Mouse (Mus musculus) MEL (cell line): ENCODE measurements at regions not wholly inside any gene's neighbourhood (a gene's known extent, or its start where the extent isn't known, plus 50 kb on each side); places are given as distances from the start of the nearest gene placed in this dataset.

Experiments
- DNase-seq: peaks from one replicate; pipeline ENCODE4 v3.0.0; 2011; ENCODE audit warnings: low read depth, low spot score
- H3K27ac ChIP-seq: 2 replicates; pipeline ENCODE4 v1.5.1; 2012; ENCODE audit warnings: low read depth, mild to moderate bottlenecking, control low read depth, low read length, moderate library complexity; ENCODE audit not compliant: control insufficient read depth
- H3K27me3 ChIP-seq, 2 experiments: fragments of 150-350 bp in 1 of 2; sonication (generic) in 1 of 2; 2 replicates each; pipeline ENCODE4 v1.6.1; 2012; ENCODE audit warnings: low read length in 2 of 2, mild to moderate bottlenecking in 2 of 2, improper control_type of control experiment in 1 of 2, moderate library complexity in 1 of 2; ENCODE audit not compliant: insufficient read depth in 2 of 2, control insufficient read depth in 1 of 2
- H3K36me3 ChIP-seq, 2 experiments: 2 replicates each; pipeline ENCODE4 v1.6.1; 2012 to 2014; ENCODE audit warnings: low read length in 2 of 2, improper control_type of control experiment in 1 of 2, inconsistent platforms in 1 of 2, mild to moderate bottlenecking in 1 of 2; ENCODE audit not compliant: insufficient read depth in 2 of 2, control insufficient read depth in 1 of 2
- H3K4me1 ChIP-seq, 2 experiments: fragments of 150-350 bp in 1 of 2; sonication (generic) in 1 of 2; 2 replicates each; pipeline ENCODE4 v1.6.1; 2012; ENCODE audit warnings: low read length in 2 of 2, improper control_type of control experiment in 1 of 2, mild to moderate bottlenecking in 1 of 2; ENCODE audit not compliant: insufficient read depth in 2 of 2, control insufficient read depth in 1 of 2
- H3K4me3 ChIP-seq, 2 experiments: fragments of 150-350 bp in 1 of 2; sonication (generic) in 1 of 2; 2 replicates each; pipeline ENCODE4 v1.5.1; 2012; ENCODE audit warnings: low read depth in 2 of 2, low read length in 2 of 2, mild to moderate bottlenecking in 2 of 2, moderate library complexity in 2 of 2, control low read depth in 1 of 2, improper control_type of control experiment in 1 of 2; ENCODE audit not compliant: control insufficient read depth in 1 of 2, insufficient read depth in 1 of 2
- H3K79me2 ChIP-seq: 2 replicates; pipeline ENCODE4 v1.6.1; 2012; ENCODE audit warnings: mild to moderate bottlenecking, low read length, moderate library complexity; ENCODE audit not compliant: control insufficient read depth, poor library complexity, insufficient read depth
- H3K9ac ChIP-seq: 2 replicates; pipeline ENCODE4 v1.6.1; 2012; ENCODE audit warnings: low read depth, mild to moderate bottlenecking, control low read depth, low read length, moderate library complexity; ENCODE audit not compliant: control insufficient read depth, poor library complexity, severe bottlenecking
- H3K9me3 ChIP-seq: fragments of 150-350 bp; sonication (generic); replicated peaks from 2 replicates; pipeline ENCODE4 v1.6.1; 2012; ENCODE audit warnings: mild to moderate bottlenecking, low read length, improper control_type of control experiment, moderate library complexity; ENCODE audit not compliant: insufficient read depth
- BHLHE40 ChIP-seq: IDR thresholded peaks from 2 replicates; pipeline ENCODE4 v1.6.1; 2012; ENCODE audit warnings: low read depth, mild to moderate bottlenecking, inconsistent platforms, low read length, improper control_type of control experiment, borderline replicate concordance
- CHD1 ChIP-seq: IDR thresholded peaks from 2 replicates; pipeline ENCODE4 v1.6.1; 2012; ENCODE audit warnings: low read depth, mild to moderate bottlenecking, inconsistent platforms, low read length, improper control_type of control experiment
- CHD2 ChIP-seq: IDR thresholded peaks from 2 replicates; pipeline ENCODE4 v1.6.1; 2011; ENCODE audit warnings: low read length, improper control_type of control experiment
- E2F4 ChIP-seq: IDR thresholded peaks from 2 replicates; pipeline ENCODE4 v1.6.1; 2011; ENCODE audit warnings: low read depth, low read length, improper control_type of control experiment, borderline replicate concordance
- ELF1 ChIP-seq: IDR thresholded peaks from 2 replicates; pipeline ENCODE4 v1.6.1; 2014; ENCODE audit warnings: low read depth, mild to moderate bottlenecking, inconsistent platforms, low read length, improper control_type of control experiment, moderate library complexity
- EP300 ChIP-seq, 2 experiments: IDR thresholded peaks; 2 replicates each; pipeline ENCODE4 v1.6.1; 2011; ENCODE audit warnings: improper control_type of control experiment in 2 of 2, low read length in 2 of 2, low read depth in 1 of 2, mild to moderate bottlenecking in 1 of 2
- ETS1 ChIP-seq: IDR thresholded peaks from 2 replicates; pipeline ENCODE4 v1.6.1; 2012; ENCODE audit warnings: low read depth, mild to moderate bottlenecking, inconsistent platforms, low read length, improper control_type of control experiment, moderate library complexity
- GABPA ChIP-seq: IDR thresholded peaks from 2 replicates; pipeline ENCODE4 v1.6.1; 2012; ENCODE audit warnings: low read depth, mild to moderate bottlenecking, inconsistent platforms, low read length, improper control_type of control experiment, moderate library complexity
- GATA1 ChIP-seq: IDR thresholded peaks from 2 replicates; pipeline ENCODE4 v1.6.1; 2011; ENCODE audit warnings: low read depth, low read length, improper control_type of control experiment
- HCFC1 ChIP-seq: IDR thresholded peaks from 2 replicates; pipeline ENCODE4 v1.6.1; 2012; ENCODE audit warnings: low read depth, mild to moderate bottlenecking, inconsistent platforms, low read length, improper control_type of control experiment, moderate library complexity
- JUND ChIP-seq: IDR thresholded peaks from 2 replicates; pipeline ENCODE4 v1.6.1; 2011; ENCODE audit warnings: low read depth, mild to moderate bottlenecking, improper control_type of control experiment, low read length
- KAT2A ChIP-seq: conservative IDR thresholded peaks from 2 replicates; pipeline ENCODE4 v1.6.1; 2012; ENCODE audit warnings: low read depth, low read length, improper control_type of control experiment, inconsistent platforms
- MAX ChIP-seq: IDR thresholded peaks from 2 replicates; pipeline ENCODE4 v1.6.1; 2011; ENCODE audit warnings: low read length, improper control_type of control experiment
- MAZ ChIP-seq: IDR thresholded peaks from 2 replicates; pipeline ENCODE4 v1.6.1; 2012; ENCODE audit warnings: low read depth, mild to moderate bottlenecking, inconsistent platforms, low read length, improper control_type of control experiment
- MEF2A ChIP-seq: IDR thresholded peaks from 2 replicates; pipeline ENCODE4 v1.6.1; 2014; ENCODE audit warnings: low read depth, mild to moderate bottlenecking, inconsistent platforms, low read length, improper control_type of control experiment; ENCODE audit not compliant: poor library complexity, insufficient replicate concordance, severe bottlenecking; ENCODE audit errors: extremely low read depth
- MYB ChIP-seq: IDR thresholded peaks from 2 replicates; pipeline ENCODE4 v1.6.1; 2011; ENCODE audit warnings: mild to moderate bottlenecking, low read depth, low read length, improper control_type of control experiment
- MYC ChIP-seq: IDR thresholded peaks from 2 replicates; pipeline ENCODE4 v1.6.1; 2011; ENCODE audit warnings: low read depth, mild to moderate bottlenecking, low read length, improper control_type of control experiment, moderate library complexity
- NELFE ChIP-seq: IDR thresholded peaks from 2 replicates; pipeline ENCODE4 v1.6.1; 2011; ENCODE audit warnings: low read depth, low read length, improper control_type of control experiment
- POLR2AphosphoS2 ChIP-seq: IDR thresholded peaks from 2 replicates; pipeline ENCODE4 v1.6.1; 2011; ENCODE audit warnings: low read length, improper control_type of control experiment
- RAD21 ChIP-seq: IDR thresholded peaks from 2 replicates; pipeline ENCODE4 v1.6.1; 2011; ENCODE audit warnings: mild to moderate bottlenecking, low read depth, low read length, improper control_type of control experiment
- RCOR1 ChIP-seq: IDR thresholded peaks from 2 replicates; pipeline ENCODE4 v1.6.1; 2012; ENCODE audit warnings: low read depth, mild to moderate bottlenecking, inconsistent platforms, low read length, improper control_type of control experiment
- SIN3A ChIP-seq: IDR thresholded peaks from 2 replicates; pipeline ENCODE4 v1.6.1; 2012; ENCODE audit warnings: low read length, improper control_type of control experiment, inconsistent platforms
- TAL1 ChIP-seq: IDR thresholded peaks from 2 replicates; pipeline ENCODE4 v1.6.1; 2012; ENCODE audit warnings: mild to moderate bottlenecking, inconsistent platforms, low read length, moderate library complexity, mixed read lengths
- TBP ChIP-seq: IDR thresholded peaks from 2 replicates; pipeline ENCODE4 v1.8.0; 2011; ENCODE audit warnings: low read depth, low read length, improper control_type of control experiment
- TCF12 ChIP-seq: IDR thresholded peaks from 2 replicates; pipeline ENCODE4 v1.6.1; 2014; ENCODE audit warnings: low read depth, mild to moderate bottlenecking, inconsistent platforms, low read length, improper control_type of control experiment, moderate library complexity
- USF1 ChIP-seq: IDR thresholded peaks from 2 replicates; pipeline ENCODE4 v1.6.1; 2014; ENCODE audit warnings: low read depth, mild to moderate bottlenecking, inconsistent platforms, low read length, improper control_type of control experiment, moderate library complexity
- USF2 ChIP-seq, 2 experiments: IDR thresholded peaks; 2 replicates each; pipeline ENCODE4 v1.6.1; 2011 to 2012; ENCODE audit warnings: improper control_type of control experiment in 2 of 2, low read length in 2 of 2, borderline replicate concordance in 1 of 2, inconsistent platforms in 1 of 2, low read depth in 1 of 2, mild to moderate bottlenecking in 1 of 2; ENCODE audit not compliant: insufficient read depth in 1 of 2
- ZKSCAN1 ChIP-seq: IDR thresholded peaks from 2 replicates; pipeline ENCODE4 v1.6.1; 2012; ENCODE audit warnings: low read depth, mild to moderate bottlenecking, inconsistent platforms, low read length, improper control_type of control experiment, moderate library complexity
- ZNF384 ChIP-seq: IDR thresholded peaks from 2 replicates; pipeline ENCODE4 v1.6.1; 2012; ENCODE audit warnings: low read depth, mild to moderate bottlenecking, inconsistent platforms, low read length, improper control_type of control experiment

DNA sequence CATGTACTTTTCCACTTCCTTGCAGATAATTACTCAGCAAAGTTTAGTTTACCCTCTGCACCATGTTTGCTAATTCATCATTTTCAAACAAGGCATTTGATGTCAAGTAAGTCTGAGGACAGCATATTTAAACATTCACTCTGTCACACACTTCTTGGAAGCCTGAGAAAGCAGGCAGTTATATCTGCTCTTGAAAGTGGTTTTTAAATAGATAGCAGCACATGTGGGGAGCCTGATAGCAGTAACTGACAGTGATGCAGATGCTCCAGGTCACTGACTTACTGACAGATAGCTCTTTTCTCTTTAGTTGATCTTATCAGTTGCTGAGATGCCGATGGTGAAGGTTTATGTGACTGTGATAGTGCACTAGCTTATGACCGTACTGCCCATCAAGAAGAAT lies 380.9 kb downstream of the Gm16223 start (continued):
- no peak for TF ChIP-seq ZKSCAN1

GRCm38 (mm10) chr5:42449581-42449980 lies 381.8 kb downstream of the Gm16223 start:
- Histone ChIP-seq H3K27me3 (no peaks in the 10 kb centered on the region), H3K9me3 (no peaks in the 10 kb centered on the region), H3K27ac (no peak overlapping the region), H3K4me1 (peaks cover 6 to 44% of the 10 kb centered on the region in 2 experiments), H3K4me3 (0 out of 4 replicates have a peak overlapping the region, but pooled peaks of 1 of the 2 experiments have one; percentile 11), H3K9ac (no peak overlapping the region), H3K36me3 (peaks cover 0 to 24% of the 10 kb centered on the region in 2 experiments; a peak in 2 of 4 replicates), H3K79me2 (no peaks in the 10 kb centered on the region)
- TF ChIP-seq USF2 (IDR thresholded peaks at IDR 0.05; ENCODE audit: borderline replicate concordance in 1 of 2, insufficient read depth in 1 of 2, low read depth in 1 of 2, low read length in 2 of 2): no peak
- TF ChIP-seq RCOR1: peak; percentile 18; the same call in 1 of the 2 replicates
- peak in 1 of 2 experiments; percentile 4; a peak in 1 of 4 replicates for TF ChIP-seq EP300 (IDR thresholded peaks at IDR 0.05; ENCODE audit: low read depth in 1 of 2, low read length in 2 of 2)
- DNase-seq: peak; percentile 22

DNA sequence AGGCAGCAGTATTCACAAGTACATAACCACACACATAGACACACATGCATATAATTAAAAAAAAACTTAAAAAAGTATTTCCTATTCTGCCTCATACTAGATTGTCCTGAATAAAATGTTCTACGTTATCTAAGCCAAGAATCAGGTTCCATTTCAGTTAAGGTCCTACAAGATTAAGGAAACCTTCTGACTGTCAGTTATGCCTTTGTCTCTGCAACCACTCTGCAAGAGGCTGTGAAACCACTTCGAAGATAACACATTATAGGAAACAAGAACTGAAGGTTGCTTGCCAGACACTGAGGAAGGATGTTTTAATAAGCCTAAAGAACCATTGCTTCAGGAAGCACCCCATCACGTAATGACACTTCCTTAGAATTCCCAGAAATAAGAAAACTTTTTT lies 385.9 kb downstream of the Gm16223 start:
- DNase-seq: peak; percentile 27
- H3K9ac ChIP-seq: no peak overlapping the region
- H3K9me3 ChIP-seq: no peaks in the 10 kb centered on the region
- H3K79me2 ChIP-seq: no peaks in the 10 kb centered on the region
- peaks cover 6 to 37% of the 10 kb centered on the region in 2 experiments for H3K4me1 ChIP-seq
- H3K27me3 ChIP-seq: no peaks in the 10 kb centered on the region
- H3K4me3 ChIP-seq: peak overlapping the region in 1 of 2 experiments; percentile 25; a peak in 1 of 4 replicates
- peak overlapping the region; percentile 22 for H3K27ac ChIP-seq
- H3K36me3 ChIP-seq: peaks cover 0 to 21% of the 10 kb centered on the region in 2 experiments; a peak in 2 of 4 replicates
- no peak for TF ChIP-seq USF1
- peak; percentile 84 for TF ChIP-seq TCF12
- no peak for TF ChIP-seq MYC
- TF ChIP-seq EP300 (IDR thresholded peaks at IDR 0.05; ENCODE audit: low read depth in 1 of 2, low read length in 2 of 2): peak; percentile 46 to 85; a peak in 2 of 4 replicates
- no peak for TF ChIP-seq RAD21
- no peak for TF ChIP-seq POLR2AphosphoS2
- TF ChIP-seq ELF1: peak; percentile 29; the same call in 1 of the 2 replicates
- no peak for TF ChIP-seq CHD1
- TF ChIP-seq GATA1: peak; percentile 30
- no peak for TF ChIP-seq MAZ
- no peak for TF ChIP-seq NELFE
- no peak for TF ChIP-seq E2F4
- TF ChIP-seq ETS1: peak; percentile 72
- TF ChIP-seq JUND: no peak
- TF ChIP-seq TBP: no peak
- no peak for TF ChIP-seq MAX
- TF ChIP-seq CHD2: no peak
- no peak for TF ChIP-seq ZNF384
- TF ChIP-seq KAT2A: no peak
- TF ChIP-seq RCOR1: 0 out of 2 replicates have a peak, but pooled peaks have one; percentile 51
- TF ChIP-seq ZKSCAN1: no peak
- TF ChIP-seq MYB: peak; percentile 13; the same call in 1 of the 2 replicates
- TF ChIP-seq MEF2A: no peak
- TF ChIP-seq GABPA: no peak
- TF ChIP-seq SIN3A: no peak
- peak; percentile 17; the same call in 1 of the 2 replicates for TF ChIP-seq BHLHE40
- no peak for TF ChIP-seq HCFC1
- TF ChIP-seq TAL1: no peak
